Mouse (Mus musculus) forebrain, embryonic 14.5 days (tissue): ENCODE data around the gene Trdn. TPM values are rescaled to one million over a fixed set of nuclear protein-coding genes. Genes with fewer than 3 reads are reported as not detected.
A peak's percentile ranks its signal among the peaks of the same experiment; 100 is the strongest.

Experiments
- ATAC-seq: fragments of 200-750 bp; cut with Nextera tagmentation; 2 replicates; pipeline ENCODE4 v1.8.0; 2017; ENCODE audit warnings: mild to moderate bottlenecking, moderate library complexity
- DNase-seq: peaks from one replicate; pipeline ENCODE4 v3.0.0-alpha.2; 2015; ENCODE audit warnings: low spot score
- H3K27ac ChIP-seq: fragments of 300-500 bp; sonication (generic); 2 replicates; pipeline ENCODE4 v1.5.1; 2014; ENCODE audit warnings: low read depth, mild to moderate bottlenecking, control low read depth, low read length, moderate library complexity
- H3K27me3 ChIP-seq: fragments of 300-500 bp; sonication (generic); replicated peaks from 2 replicates; pipeline ENCODE4 v1.6.1; 2014; ENCODE audit warnings: low read length, control low read depth, mixed read lengths; ENCODE audit not compliant: control insufficient read depth, insufficient read depth
- H3K36me3 ChIP-seq: fragments of 300-500 bp; sonication (generic); 2 replicates; pipeline ENCODE4 v1.6.1; 2014; ENCODE audit warnings: low read length, control low read depth; ENCODE audit not compliant: control insufficient read depth, insufficient read depth
- H3K4me1 ChIP-seq: fragments of 300-500 bp; sonication (generic); 2 replicates; pipeline ENCODE4 v1.6.1; 2014; ENCODE audit warnings: antibody characterized with exemption, low read length, control low read depth; ENCODE audit not compliant: control insufficient read depth, insufficient read depth
- H3K4me2 ChIP-seq: fragments of 300-500 bp; sonication (generic); 2 replicates; pipeline ENCODE4 v1.6.1; 2014; ENCODE audit warnings: mild to moderate bottlenecking, control low read depth, low read length
- H3K4me3 ChIP-seq: fragments of 300-500 bp; sonication (generic); 2 replicates; pipeline ENCODE4 v1.5.1; 2014; ENCODE audit warnings: low read depth, low read length, control low read depth
- H3K9ac ChIP-seq: fragments of 300-500 bp; sonication (generic); 2 replicates; pipeline ENCODE4 v1.6.1; 2014; ENCODE audit warnings: mild to moderate bottlenecking, low read length, control low read depth, moderate library complexity
- H3K9me3 ChIP-seq: fragments of 300-500 bp; sonication (generic); replicated peaks from 2 replicates; pipeline ENCODE4 v1.6.1; 2016; ENCODE audit warnings: low read length, control low read depth, mixed read lengths; ENCODE audit not compliant: control insufficient read depth
- WGBS: fragments of 180-500 bp; shearing (Covaris S2); extraction: QIAGEN DNeasy Blood & Tissue Kit; methylation state at CpG from one replicate; pipeline ENCODE4 v1.1.7; 2014; 5-methylcytosine and 5-hydroxymethylcytosine counted together
- polyA plus RNA-seq: library from polyadenylated mRNA; unstranded; fragments of >200 nt; fragmentation: Nextera tagmentation; extraction: Ambion mirVana; gene quantifications from 2 replicates; pipeline ENCODE4 v1.2.1, GENCODE M21; 2014

Trdn gene
- not detected in 2 replicates for polyA plus RNA-seq

DNA sequence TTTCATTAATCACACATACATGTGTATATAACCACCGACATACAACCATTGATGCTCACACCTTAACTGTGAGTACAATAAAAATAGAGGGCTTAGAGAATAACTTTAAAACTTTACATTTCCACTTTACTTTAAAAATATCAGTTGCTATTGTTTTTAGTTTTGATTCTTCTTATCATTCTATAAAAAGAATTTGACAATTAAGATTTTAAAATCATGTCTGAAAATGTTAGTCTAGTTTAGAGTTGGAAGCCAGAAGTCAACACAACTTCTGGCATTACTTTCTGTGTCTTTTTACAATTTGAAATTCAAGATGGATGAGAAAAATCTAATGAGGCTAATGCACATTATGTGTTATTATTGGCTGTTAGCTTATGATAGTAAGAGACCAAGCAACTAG lies at the start of gene Trdn:
Gene Trdn (plus strand): TSS at position 301 of the 400 bp plus-strand sequence.
- H3K4me1 ChIP-seq: 0 out of 2 replicates have a peak, but pooled peaks cover 2% of the 10 kb centered on the region
- 95% methylated on average over 1 of the region's 1 CpGs for WGBS
- H3K27ac ChIP-seq: no peak within 1 kb of the TSS
- no peak within 1 kb of the TSS for H3K4me2 ChIP-seq
- no peak within 1 kb of the TSS for H3K4me3 ChIP-seq
- H3K27me3 ChIP-seq: no peaks in the 10 kb centered on the region
- no peaks in the 10 kb centered on the region for H3K36me3 ChIP-seq
- ATAC-seq (no peak), DNase-seq (no peak)
- H3K9ac ChIP-seq: no peak within 1 kb of the TSS
- no peaks in the 10 kb centered on the region for H3K9me3 ChIP-seq

- ATAC-seq: no peak
- no peak overlapping the region for H3K4me2 ChIP-seq
- H3K4me3 ChIP-seq: no peak overlapping the region
- WGBS: 94% methylated on average over 1 of the region's 1 CpGs
- no peaks in the 10 kb centered on the region for H3K36me3 ChIP-seq
- DNase-seq: no peak
- no peaks in the 10 kb centered on the region for H3K4me1 ChIP-seq
- no peak overlapping the region for H3K9ac ChIP-seq
- H3K9me3 ChIP-seq: no peaks in the 10 kb centered on the region
- no peaks in the 10 kb centered on the region for H3K27me3 ChIP-seq
- no peak overlapping the region for H3K27ac ChIP-seq
These were observed 19.6 kb upstream of the Trdn start for GRCm38 (mm10) chr10:33060771-33061170.

DNA sequence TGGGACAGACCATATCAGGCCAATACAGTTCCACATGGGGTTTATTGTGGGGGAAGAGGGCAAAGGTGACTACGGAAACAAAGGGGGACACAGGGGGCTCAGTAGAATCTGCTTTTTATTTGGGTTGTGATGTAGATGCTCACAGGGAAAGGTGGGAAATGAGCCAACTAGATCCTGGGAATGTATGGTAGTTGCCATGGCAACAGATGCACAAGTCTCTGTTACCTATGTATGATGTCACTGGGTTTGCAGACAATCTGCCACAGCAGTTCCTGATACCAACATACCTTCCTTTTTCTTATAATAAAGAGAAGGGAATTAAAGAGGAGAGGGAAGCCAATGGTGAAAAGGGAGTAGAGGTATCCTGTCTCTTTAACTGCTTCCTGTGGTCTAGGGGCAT lies 14.8 kb upstream of the Trdn start:
- Histone ChIP-seq H3K27ac (no peak overlapping the region), H3K27me3 (no peaks in the 10 kb centered on the region), H3K9me3 (no peaks in the 10 kb centered on the region), H3K36me3 (no peaks in the 10 kb centered on the region), H3K9ac (no peak overlapping the region), H3K4me2 (no peak overlapping the region), H3K4me1 (no peaks in the 10 kb centered on the region), H3K4me3 (no peak overlapping the region)
- DNase-seq: peak; percentile 44
- ATAC-seq: peak; percentile 32; the same call in 1 of the 2 replicates
- WGBS: 91% methylated on average over 1 of the region's 1 CpGs

DNA sequence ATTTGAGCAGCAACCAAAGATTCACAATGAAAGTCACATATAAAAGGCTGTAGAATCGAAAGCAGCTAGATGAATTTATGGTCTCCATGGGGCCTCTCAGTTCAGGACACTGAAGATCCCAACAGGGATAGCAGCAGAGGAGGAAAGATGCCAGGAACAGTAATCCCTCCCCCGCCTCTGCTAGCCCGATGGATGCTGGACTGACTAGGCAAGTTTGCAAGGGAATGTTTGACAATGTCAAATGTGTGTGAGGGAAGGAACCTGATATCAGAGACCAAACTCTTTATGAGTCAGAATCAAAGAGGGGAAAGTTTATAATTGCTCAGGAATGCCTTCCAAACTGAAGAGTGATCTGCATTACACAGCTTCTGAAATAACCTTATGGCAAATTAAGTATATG lies 7.2 kb upstream of the Trdn start:
- no peak for ATAC-seq
- Histone ChIP-seq H3K9me3 (no peaks in the 10 kb centered on the region), H3K27ac (no peak overlapping the region), H3K9ac (no peak overlapping the region), H3K4me1 (no peaks in the 10 kb centered on the region), H3K4me2 (no peak overlapping the region), H3K4me3 (no peak overlapping the region), H3K27me3 (no peaks in the 10 kb centered on the region), H3K36me3 (no peaks in the 10 kb centered on the region)
- DNase-seq: no peak
- WGBS: 88% methylated on average over 3 of the region's 3 CpGs

GRCm38 (mm10) chr10:33082151-33082844 lies 1.9 kb downstream of the Trdn start:
- Histone ChIP-seq H3K36me3 (no peaks in the 10 kb centered on the region), H3K27ac (no peak overlapping the region), H3K4me3 (no peak overlapping the region), H3K4me2 (no peak overlapping the region), H3K9me3 (no peaks in the 10 kb centered on the region), H3K9ac (no peak overlapping the region), H3K4me1 (0 out of 2 replicates have a peak, but pooled peaks cover 2% of the 10 kb centered on the region), H3K27me3 (no peaks in the 10 kb centered on the region)
- WGBS: 34% methylated on average over 2 of the region's 2 CpGs
- DNase-seq: peak; percentile 58
- ATAC-seq: peak; percentile 73

GRCm38 (mm10) chr10:33082961-33083626 lies 2.7 kb downstream of the Trdn start:
- no peaks in the 10 kb centered on the region for H3K36me3 ChIP-seq
- H3K9ac ChIP-seq: no peak overlapping the region
- H3K27me3 ChIP-seq: no peaks in the 10 kb centered on the region
- ATAC-seq: 0 out of 2 replicates have a peak, but pooled peaks have one; percentile 7
- H3K9me3 ChIP-seq: no peaks in the 10 kb centered on the region
- H3K4me1 ChIP-seq: 0 out of 2 replicates have a peak, but pooled peaks cover 2% of the 10 kb centered on the region
- WGBS: 89% methylated on average over 1 of the region's 1 CpGs
- H3K4me2 ChIP-seq: no peak overlapping the region
- DNase-seq: no peak
- no peak overlapping the region for H3K27ac ChIP-seq
- no peak overlapping the region for H3K4me3 ChIP-seq

- WGBS: 37% methylated on average over 5 of the region's 5 CpGs
- H3K4me1 ChIP-seq: 0 out of 2 replicates have a peak, but pooled peaks cover 2% of the 10 kb centered on the region
These were observed 3.3 kb downstream of the Trdn start for GRCm38 (mm10) chr10:33083627-33084158.

DNA sequence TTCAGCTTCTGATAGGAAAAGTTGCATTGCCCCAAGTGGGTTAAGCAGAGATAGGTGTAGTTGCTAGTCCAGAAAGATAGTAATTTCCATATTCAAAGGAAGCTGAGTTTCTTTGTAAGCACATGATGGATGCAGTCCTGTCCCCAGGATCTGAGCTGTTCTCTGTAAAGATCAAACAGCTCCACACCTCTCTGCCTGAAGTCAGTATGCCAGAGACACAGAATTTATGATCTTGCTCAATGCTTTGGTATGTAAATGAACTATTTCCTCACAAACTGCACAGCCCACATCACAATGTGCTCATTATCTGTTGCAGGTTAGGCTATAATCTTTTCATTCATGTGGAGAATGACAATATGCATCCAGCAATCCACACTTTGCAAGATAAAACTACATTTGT lies 8.0 kb downstream of the Trdn start:
- DNase-seq (no peak), ATAC-seq (no peak)
- Histone ChIP-seq H3K9me3 (no peaks in the 10 kb centered on the region), H3K4me1 (no peaks in the 10 kb centered on the region), H3K9ac (no peak overlapping the region), H3K4me2 (no peak overlapping the region), H3K36me3 (no peaks in the 10 kb centered on the region), H3K4me3 (no peak overlapping the region), H3K27ac (no peak overlapping the region), H3K27me3 (no peaks in the 10 kb centered on the region)

More at GRCm38 (mm10) chr10:33083627-33084158, 3.3 kb downstream of the Trdn start:
- peak; percentile 74 for ATAC-seq
- Histone ChIP-seq H3K9ac (no peak overlapping the region), H3K9me3 (no peaks in the 10 kb centered on the region), H3K36me3 (no peaks in the 10 kb centered on the region), H3K27me3 (no peaks in the 10 kb centered on the region), H3K4me2 (no peak overlapping the region), H3K4me3 (no peak overlapping the region), H3K27ac (no peak overlapping the region)
- peak; percentile 73 for DNase-seq

DNA sequence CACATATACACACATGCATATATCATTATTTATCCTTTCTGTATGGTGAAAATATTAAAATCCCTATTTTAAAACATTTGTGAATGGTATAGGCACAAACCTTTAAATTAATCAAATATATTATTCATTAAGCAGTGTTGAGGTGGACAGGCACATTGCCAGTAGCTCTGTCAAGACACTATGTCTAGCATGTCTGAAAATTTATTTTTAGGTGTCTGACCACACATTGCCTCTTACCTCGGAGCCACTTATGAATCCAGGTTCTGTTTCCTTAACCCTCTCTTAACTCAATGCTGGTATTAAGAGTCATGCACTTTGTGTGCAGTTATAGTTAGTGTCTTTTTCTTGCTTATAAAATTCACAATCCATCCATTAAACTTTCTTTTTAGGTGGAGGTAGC lies 12.0 kb downstream of the Trdn start:
- H3K36me3 ChIP-seq: no peaks in the 10 kb centered on the region
- H3K4me2 ChIP-seq: no peak overlapping the region
- DNase-seq: no peak
- no peaks in the 10 kb centered on the region for H3K27me3 ChIP-seq
- H3K4me3 ChIP-seq: no peak overlapping the region
- H3K9ac ChIP-seq: no peak overlapping the region
- no peak overlapping the region for H3K27ac ChIP-seq
- H3K9me3 ChIP-seq: no peaks in the 10 kb centered on the region
- no peak for ATAC-seq
- 61% methylated on average over 1 of the region's 1 CpGs for whole genome bisulfite sequencing
- no peaks in the 10 kb centered on the region for H3K4me1 ChIP-seq
